Mouse (Mus musculus) hindbrain, embryonic 14.5 days (tissue): ENCODE measurements around the gene Pdss2. TPM values are rescaled to one million over a fixed set of nuclear protein-coding genes. Genes with fewer than 3 reads are reported as not detected.
"Not testable (repeated sequence)": the region's sequence is repeated elsewhere in the genome, so short reads cannot be mapped to it uniquely, and the experiment has no call there.

Experiments used
- ATAC-seq: fragments of 200-750 bp; cut with Nextera tagmentation; 2 replicates; pipeline ENCODE4 v1.8.0; 2017; ENCODE audit warnings: moderate number of reproducible peaks, mild to moderate bottlenecking, moderate TSS enrichment, moderate library complexity; ENCODE audit not compliant: low FRiP score
- DNase-seq: peaks from one replicate; pipeline ENCODE4 v3.0.0-alpha.2; 2015; ENCODE audit warnings: low spot score
- H3K27ac ChIP-seq: fragments of 300-500 bp; sonication (generic); 2 replicates; pipeline ENCODE4 v1.5.1; 2014; ENCODE audit warnings: mild to moderate bottlenecking, moderate library complexity
- H3K27me3 ChIP-seq: fragments of 300-500 bp; sonication (generic); 2 replicates; pipeline ENCODE4 v1.6.1; 2014; ENCODE audit warnings: mild to moderate bottlenecking, low read length, mixed read lengths; ENCODE audit not compliant: control insufficient read depth, insufficient read depth
- H3K36me3 ChIP-seq: fragments of 300-500 bp; sonication (generic); replicated peaks from 2 replicates; pipeline ENCODE4 v1.6.1; 2014; ENCODE audit not compliant: control insufficient read depth, insufficient read depth
- H3K4me1 ChIP-seq: fragments of 300-500 bp; sonication (generic); replicated peaks from 2 replicates; pipeline ENCODE4 v1.6.1; 2014; ENCODE audit warnings: antibody characterized with exemption, low read length, mixed read lengths; ENCODE audit not compliant: control insufficient read depth, insufficient read depth
- H3K4me2 ChIP-seq: fragments of 300-500 bp; sonication (generic); replicated peaks from 2 replicates; pipeline ENCODE4 v1.6.1; 2014; ENCODE audit warnings: mild to moderate bottlenecking, moderate library complexity
- H3K4me3 ChIP-seq: fragments of 300-500 bp; sonication (generic); replicated peaks from 2 replicates; pipeline ENCODE4 v1.5.1; 2014; ENCODE audit warnings: mild to moderate bottlenecking, low read length
- H3K9ac ChIP-seq: fragments of 300-500 bp; sonication (generic); 2 replicates; pipeline ENCODE4 v1.6.1; 2014
- H3K9me3 ChIP-seq: fragments of 300-500 bp; sonication (generic); 2 replicates; pipeline ENCODE4 v1.6.1; 2016; ENCODE audit warnings: low read length; ENCODE audit not compliant: control insufficient read depth
- WGBS: fragments of 180-500 bp; shearing (Covaris S2); extraction: QIAGEN DNeasy Blood & Tissue Kit; methylation state at CpG from one replicate; pipeline ENCODE4 v1.1.7; 2014; 5-methylcytosine and 5-hydroxymethylcytosine counted together
- polyA plus RNA-seq: library from polyadenylated mRNA; unstranded; fragments of >200 nt; fragmentation: Nextera tagmentation; extraction: Ambion mirVana; gene quantifications from 2 replicates; pipeline ENCODE4 v1.2.1, GENCODE M21; 2014

The Pdss2 gene
- polyA plus RNA-seq, 1 experiment from 2014 or later: 15.0 TPM

GRCm38 (mm10) chr10:43406107-43406506, 184.8 kb downstream of the Pdss2 start:
- no peaks in the 10 kb centered on the region for H3K36me3 ChIP-seq
- no peaks in the 10 kb centered on the region for H3K9me3 ChIP-seq
- no peaks in the 10 kb centered on the region for H3K27me3 ChIP-seq
- DNase-seq (no peak), ATAC-seq (no peak)
- WGBS: 100% methylated on average over 1 of the region's 1 CpGs
- no peak overlapping the region for H3K4me3 ChIP-seq
- H3K27ac ChIP-seq: no peak overlapping the region
- H3K4me1 ChIP-seq: no peaks in the 10 kb centered on the region
- no peak overlapping the region for H3K9ac ChIP-seq
- H3K4me2 ChIP-seq: no peak overlapping the region

- H3K9ac ChIP-seq: no peak overlapping the region
- H3K27me3 ChIP-seq: no peaks in the 10 kb centered on the region
- 81% methylated on average over 12 of the region's 12 CpGs for WGBS
- H3K27ac ChIP-seq: no peak overlapping the region
- no peak for DNase-seq
- no peaks in the 10 kb centered on the region for H3K9me3 ChIP-seq
- no peak overlapping the region for H3K4me3 ChIP-seq
- ATAC-seq: no peak
- no peak overlapping the region for H3K4me2 ChIP-seq
- H3K4me1 ChIP-seq: no peaks in the 10 kb centered on the region
- no peaks in the 10 kb centered on the region for H3K36me3 ChIP-seq
Observed at GRCm38 (mm10) chr10:43406885-43407284, 185.6 kb downstream of the Pdss2 start.

GRCm38 (mm10) chr10:43409506-43410230, 188.4 kb downstream of the Pdss2 start:
- Histone ChIP-seq H3K4me2 (no peak overlapping the region), H3K36me3 (no peaks in the 10 kb centered on the region), H3K27me3 (no peaks in the 10 kb centered on the region), H3K9ac (no peak overlapping the region), H3K4me1 (no peaks in the 10 kb centered on the region), H3K9me3 (no peaks in the 10 kb centered on the region), H3K27ac (no peak overlapping the region), H3K4me3 (no peak overlapping the region)
- no peak for DNase-seq
- no peak for ATAC-seq
- 77% methylated on average over 10 of the region's 10 CpGs for WGBS

GRCm38 (mm10) chr10:43411164-43411563, 189.9 kb downstream of the Pdss2 start:
- H3K9ac ChIP-seq, H3K27ac ChIP-seq, H3K4me2 ChIP-seq, DNase-seq, H3K36me3 ChIP-seq, H3K4me3 ChIP-seq, H3K4me1 ChIP-seq, H3K9me3 ChIP-seq, H3K27me3 ChIP-seq, ATAC-seq: not testable (repeated sequence)
- WGBS: 97% methylated on average over 3 of the region's 3 CpGs

- H3K27me3 ChIP-seq: no peaks in the 10 kb centered on the region
- no peaks in the 10 kb centered on the region for H3K36me3 ChIP-seq
- 89% methylated on average over 6 of the region's 6 CpGs for WGBS
- H3K4me2 ChIP-seq: no peak overlapping the region
- H3K4me1 ChIP-seq: peaks cover 13% of the 10 kb centered on the region; the same call in 1 of the 2 replicates
- H3K9ac ChIP-seq: no peak overlapping the region
- ATAC-seq (no peak), DNase-seq (no peak)
- no peak overlapping the region for H3K27ac ChIP-seq
- no peak overlapping the region for H3K4me3 ChIP-seq
- no peaks in the 10 kb centered on the region for H3K9me3 ChIP-seq
Observed at GRCm38 (mm10) chr10:43417346-43417745, 196.1 kb downstream of the Pdss2 start.

GRCm38 (mm10) chr10:43420660-43421413, 199.6 kb downstream of the Pdss2 start:
- H3K9me3 ChIP-seq: no peaks in the 10 kb centered on the region

GRCm38 (mm10) chr10:43422061-43422770, 200.9 kb downstream of the Pdss2 start:
- Histone ChIP-seq H3K36me3 (no peaks in the 10 kb centered on the region), H3K4me3 (no peak overlapping the region), H3K4me1 (peaks cover 17% of the 10 kb centered on the region; the same call in 1 of the 2 replicates), H3K27me3 (no peaks in the 10 kb centered on the region), H3K9ac (0 out of 2 replicates have a peak overlapping the region, but pooled peaks have one; percentile 24), H3K9me3 (no peaks in the 10 kb centered on the region), H3K27ac (peak overlapping the region; percentile 54; the same call in 1 of the 2 replicates), H3K4me2 (no peak overlapping the region)
- WGBS: 52% methylated on average over 15 of the region's 15 CpGs
- 0 out of 2 replicates have a peak, but pooled peaks have one; percentile 49 for ATAC-seq
- DNase-seq: no peak

More at GRCm38 (mm10) chr10:43420660-43421413, 199.6 kb downstream of the Pdss2 start:
- no peak overlapping the region for H3K4me3 ChIP-seq
- H3K27me3 ChIP-seq: no peaks in the 10 kb centered on the region
- H3K27ac ChIP-seq: peak overlapping the region; percentile 18; the same call in 1 of the 2 replicates
- DNase-seq (peak; percentile 55), ATAC-seq (peak; percentile 75)
- peak overlapping the region; percentile 17; the same call in 1 of the 2 replicates for H3K4me2 ChIP-seq
- H3K36me3 ChIP-seq: no peaks in the 10 kb centered on the region
- H3K4me1 ChIP-seq: peaks cover 17% of the 10 kb centered on the region; the same call in 1 of the 2 replicates
- WGBS: 47% methylated on average over 22 of the region's 22 CpGs
- peak overlapping the region; percentile 18; the same call in 1 of the 2 replicates for H3K9ac ChIP-seq

GRCm38 (mm10) chr10:43424545-43424944, 203.3 kb downstream of the Pdss2 start:
- Histone ChIP-seq H3K4me1 (peaks cover 17% of the 10 kb centered on the region; the same call in 1 of the 2 replicates), H3K27ac (no peak overlapping the region), H3K9ac (no peak overlapping the region), H3K4me3 (no peak overlapping the region), H3K27me3 (no peaks in the 10 kb centered on the region), H3K4me2 (no peak overlapping the region), H3K9me3 (no peaks in the 10 kb centered on the region), H3K36me3 (no peaks in the 10 kb centered on the region)
- no peak for DNase-seq
- no peak for ATAC-seq
- WGBS: 94% methylated on average over 5 of the region's 5 CpGs

- Histone ChIP-seq H3K4me3 (no peak overlapping the region), H3K27ac (no peak overlapping the region), H3K4me2 (no peak overlapping the region), H3K9ac (no peak overlapping the region), H3K27me3 (no peaks in the 10 kb centered on the region), H3K36me3 (no peaks in the 10 kb centered on the region), H3K9me3 (no peaks in the 10 kb centered on the region), H3K4me1 (no peaks in the 10 kb centered on the region)
- no peak for ATAC-seq
- no peak for DNase-seq
- 88% methylated on average over 5 of the region's 5 CpGs for WGBS
Observed at GRCm38 (mm10) chr10:43430606-43431005, 209.3 kb downstream of the Pdss2 start.
